Mouse (Mus musculus): ENCODE measurements around the gene Gm20388. TPM values are rescaled to one million over a fixed set of nuclear protein-coding genes. Genes with fewer than 3 reads are reported as not detected.

Gm20388 gene
- total RNA-seq, 2 experiments from 2014 or later, result 11.4 to 18.1 TPM

DNA sequence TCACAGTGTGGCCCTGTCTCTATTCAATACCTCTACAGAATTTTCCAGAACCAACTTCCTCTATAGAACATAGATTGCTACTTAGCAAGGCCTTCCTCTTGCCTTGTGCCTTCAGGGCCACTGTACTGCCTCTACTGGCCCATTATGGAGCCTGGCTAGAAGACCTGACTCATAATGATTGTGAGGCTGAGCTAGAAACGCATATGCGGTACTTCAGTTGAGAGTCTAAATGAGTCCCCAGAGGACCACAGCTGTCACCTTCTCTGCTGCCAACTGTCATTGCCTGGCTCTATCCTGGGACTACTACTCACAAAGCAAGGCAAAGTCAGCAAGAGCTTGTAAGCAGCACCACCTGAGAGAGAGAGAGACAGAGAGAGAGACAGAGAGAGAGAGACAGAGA is 4273.9 kb downstream of the Gm20388 start:
- no peak for ATAC-seq (replicated peaks; ENCODE audit: low FRiP score, low TSS enrichment, poor library complexity, severe bottlenecking)

DNA sequence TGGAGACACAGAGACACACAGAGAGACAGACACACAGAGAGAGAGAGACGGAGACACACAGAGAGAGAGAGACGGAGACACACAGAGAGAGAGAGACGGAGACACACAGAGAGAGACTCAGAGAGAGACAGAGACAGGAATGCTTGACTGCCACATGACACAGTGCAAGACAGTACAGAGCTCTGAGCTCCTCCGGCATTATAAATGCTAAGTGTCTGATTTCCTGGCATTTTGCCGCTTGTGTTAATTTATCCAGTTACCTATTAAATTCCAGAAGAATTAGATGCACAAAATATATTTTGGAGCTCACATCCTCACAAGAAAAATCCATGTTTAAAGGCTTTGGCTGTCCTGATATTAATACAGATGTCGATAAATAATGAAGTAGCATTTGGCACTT is 4274.4 kb downstream of the Gm20388 start:
- no peak for ATAC-seq (replicated peaks; ENCODE audit: low FRiP score, low TSS enrichment, poor library complexity, severe bottlenecking)

DNA sequence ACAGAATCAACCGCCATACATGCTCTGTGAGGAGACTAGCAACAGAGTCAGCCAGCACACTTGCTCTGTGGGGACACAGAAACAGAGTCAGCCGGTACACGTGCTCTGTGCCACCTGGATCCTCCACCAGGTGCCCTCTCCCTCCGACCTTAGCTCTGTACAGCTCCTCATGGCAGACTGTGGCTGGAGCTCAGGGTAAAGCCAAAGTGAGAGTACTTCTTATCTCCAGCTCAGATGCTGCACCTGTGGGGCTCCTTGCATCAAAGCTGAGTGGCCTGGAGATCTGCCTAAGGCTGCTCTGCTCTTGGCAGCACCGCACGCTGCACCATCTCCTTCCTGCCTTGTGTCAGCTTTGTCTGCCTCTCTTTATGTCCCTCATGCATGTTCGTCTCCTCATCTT is 4279.7 kb downstream of the Gm20388 start:
- no peak for ATAC-seq (replicated peaks; ENCODE audit: low FRiP score, low TSS enrichment, poor library complexity, severe bottlenecking)

- no peak for ATAC-seq (replicated peaks; ENCODE audit: low FRiP score, low TSS enrichment, poor library complexity, severe bottlenecking)
Measured at GRCm38 (mm10) chr8:124192242-124192641, 4281.6 kb downstream of the Gm20388 start.

DNA sequence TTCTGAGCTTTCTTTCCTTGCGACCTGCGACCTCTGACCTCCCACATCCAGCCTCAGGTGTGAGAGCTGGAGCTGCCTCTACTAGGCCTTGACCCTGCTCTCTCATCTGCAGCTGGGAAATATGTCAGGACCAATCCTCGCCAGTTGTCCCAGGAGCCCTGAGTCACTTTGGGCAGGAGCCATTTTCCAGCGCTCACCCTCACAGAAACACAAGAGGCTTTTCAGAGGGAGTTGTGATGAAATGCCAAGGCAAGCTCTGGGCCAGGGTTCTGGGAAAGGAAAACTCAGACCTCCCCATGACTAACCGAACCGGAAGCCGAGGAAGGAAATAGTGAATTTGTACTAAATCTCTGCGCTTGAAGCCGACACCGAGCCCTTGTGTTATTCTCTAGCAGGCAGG is 4282.3 kb downstream of the Gm20388 start:
- no peak for ATAC-seq (replicated peaks; ENCODE audit: low FRiP score, low TSS enrichment, poor library complexity, severe bottlenecking)

DNA sequence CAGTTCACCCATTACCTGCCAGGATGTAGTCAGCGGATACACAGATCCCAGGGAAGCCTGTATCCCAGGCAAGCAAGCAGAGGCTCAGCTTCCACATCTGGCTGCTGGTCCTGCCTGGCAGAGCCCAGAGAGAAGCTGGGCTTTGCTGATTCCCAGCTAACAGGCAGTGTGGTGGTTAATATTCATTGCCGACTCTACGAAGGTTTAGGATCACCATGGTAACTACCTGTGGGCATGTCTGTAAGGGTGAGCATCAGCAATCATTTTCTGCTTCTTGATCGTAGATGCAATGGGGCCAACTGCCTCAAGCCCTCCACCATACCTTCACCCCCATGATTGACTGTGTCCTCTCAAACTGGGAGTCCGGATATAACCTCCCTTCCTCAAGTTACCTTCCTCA is 4283.4 kb downstream of the Gm20388 start:
- no peak for ATAC-seq (replicated peaks; ENCODE audit: low FRiP score, low TSS enrichment, poor library complexity, severe bottlenecking)

DNA sequence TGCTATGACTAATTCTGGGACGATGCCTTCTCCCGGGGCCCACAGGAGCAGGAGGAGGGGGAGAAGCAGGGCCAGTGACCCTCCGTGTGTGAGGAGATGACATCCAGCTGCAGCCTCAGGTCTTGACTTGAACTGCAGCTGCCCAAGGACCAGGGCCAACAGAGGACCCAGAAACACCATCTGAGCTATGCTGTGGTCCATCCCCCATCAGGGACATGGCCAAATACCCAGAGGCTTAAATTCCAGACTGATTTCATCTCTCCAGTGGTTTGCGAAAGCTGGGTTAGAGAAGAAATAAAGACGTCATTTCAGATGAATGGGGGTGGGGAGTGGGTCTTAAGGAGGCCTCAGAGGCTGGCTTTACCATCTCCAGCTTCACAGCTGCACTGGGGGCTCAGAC is 4285.6 kb downstream of the Gm20388 start:
- ATAC-seq (replicated peaks; ENCODE audit: low FRiP score, low TSS enrichment, poor library complexity, severe bottlenecking), result no peak

DNA sequence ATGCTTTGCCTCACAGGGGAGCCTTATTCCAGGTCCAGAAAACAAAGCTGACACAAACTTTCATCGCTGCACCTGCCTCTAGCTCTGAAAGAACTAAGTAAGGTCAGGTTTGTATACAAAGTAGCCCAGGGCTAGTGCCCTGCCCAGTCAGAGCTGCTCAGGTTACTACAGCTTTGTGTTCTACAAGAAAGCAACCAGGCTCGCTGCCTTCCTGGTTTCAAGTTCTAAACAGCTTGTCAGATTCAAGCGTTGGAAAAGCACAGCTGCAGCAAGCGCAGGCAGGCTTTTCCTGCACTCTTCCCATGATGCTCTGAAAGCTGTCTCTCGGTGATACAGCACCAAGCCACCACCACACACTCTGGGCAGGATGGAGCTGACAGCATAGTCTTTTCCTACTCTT is 4286.2 kb downstream of the Gm20388 start:
- no peak for ATAC-seq (replicated peaks; ENCODE audit: low FRiP score, low TSS enrichment, poor library complexity, severe bottlenecking)

DNA sequence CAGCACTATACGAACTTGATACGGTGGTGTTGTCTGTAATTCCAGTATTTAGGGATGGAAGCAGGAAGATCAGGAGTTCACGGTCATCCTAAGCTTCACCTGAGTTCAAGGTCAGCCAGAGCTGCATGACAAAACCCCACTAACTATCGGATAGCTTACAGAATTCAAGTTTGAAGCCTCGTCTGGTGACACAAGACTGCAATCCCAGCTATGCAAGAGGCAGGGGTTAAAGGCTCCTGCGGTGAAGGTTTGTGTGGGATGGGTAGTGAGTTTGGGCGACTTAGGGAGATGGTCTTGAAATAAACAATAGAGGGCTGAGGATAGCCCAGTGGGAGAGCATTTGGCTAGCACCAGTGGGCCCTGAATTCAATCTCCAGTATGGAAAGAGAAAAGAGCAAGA is 4287.6 kb downstream of the Gm20388 start:
- ATAC-seq (replicated peaks; ENCODE audit: low FRiP score, low TSS enrichment, poor library complexity, severe bottlenecking), result no peak

DNA sequence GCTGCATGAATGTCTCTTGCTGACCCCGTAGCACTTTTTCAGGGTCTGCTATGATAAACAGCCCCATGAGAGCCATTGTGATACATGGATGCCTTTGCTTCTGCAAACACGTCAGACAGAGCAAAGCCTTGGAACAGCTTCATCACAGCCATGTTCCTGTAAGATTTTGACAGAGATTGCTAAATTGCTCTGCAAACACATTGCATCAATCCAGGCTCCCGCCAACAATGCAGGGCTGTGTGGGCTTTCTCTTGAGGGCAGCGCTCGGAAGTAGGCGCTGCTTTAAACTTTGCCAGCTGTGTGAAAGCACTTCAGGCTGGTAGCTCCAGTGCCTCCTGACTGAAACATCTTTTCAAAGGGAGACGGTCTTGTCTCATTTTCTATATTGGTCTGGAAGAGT is 4289.8 kb downstream of the Gm20388 start:
- ATAC-seq (replicated peaks; ENCODE audit: low FRiP score, low TSS enrichment, poor library complexity, severe bottlenecking), result no peak

GRCm38 (mm10) chr8:124201706-124202105 is 4291.1 kb downstream of the Gm20388 start:
- no peak for ATAC-seq (replicated peaks; ENCODE audit: low FRiP score, low TSS enrichment, poor library complexity, severe bottlenecking)

GRCm38 (mm10) chr8:124202895-124203294 is 4292.3 kb downstream of the Gm20388 start:
- ATAC-seq (replicated peaks; ENCODE audit: low FRiP score, low TSS enrichment, poor library complexity, severe bottlenecking), result no peak

DNA sequence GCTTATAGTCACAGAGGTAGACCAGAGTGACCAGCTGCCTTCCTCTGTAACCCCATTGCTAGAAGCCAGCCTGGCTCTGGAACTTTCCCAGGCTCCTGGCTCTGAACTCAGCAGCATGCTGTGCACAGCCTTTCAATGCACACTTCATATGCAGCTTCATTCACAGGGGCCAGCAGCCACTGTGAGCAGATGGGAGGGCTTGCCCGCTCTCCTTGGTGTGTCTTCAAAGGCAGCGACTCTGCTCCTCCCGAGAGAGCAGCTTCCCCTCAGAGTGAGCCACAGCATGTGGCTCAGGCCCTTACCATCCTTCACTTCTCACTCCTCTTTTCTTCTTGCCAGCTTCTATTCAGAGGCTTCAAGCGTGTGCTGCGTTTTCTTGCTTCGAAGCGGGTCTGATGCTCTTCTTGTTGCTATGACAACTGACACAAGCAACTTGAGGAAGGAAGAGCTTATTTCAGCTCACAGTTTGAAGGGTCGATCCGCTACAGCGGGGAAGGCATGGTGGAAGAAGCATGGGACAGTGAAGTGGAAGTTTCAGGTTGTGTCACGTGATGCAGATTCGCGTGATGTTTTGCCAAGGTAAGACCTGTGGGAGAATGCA is 4293.5 kb downstream of the Gm20388 start:
- no peak for ATAC-seq (replicated peaks; ENCODE audit: low FRiP score, low TSS enrichment, poor library complexity, severe bottlenecking)

GRCm38 (mm10) chr8:124212148-124212547 is 4301.5 kb downstream of the Gm20388 start:
- no peak for ATAC-seq (replicated peaks; ENCODE audit: low FRiP score, low TSS enrichment, poor library complexity, severe bottlenecking)

GRCm38 (mm10) chr8:124216951-124217350 is 4306.3 kb downstream of the Gm20388 start:
- no peak for ATAC-seq (replicated peaks; ENCODE audit: low FRiP score, low TSS enrichment, poor library complexity, severe bottlenecking)

GRCm38 (mm10) chr8:124229883-124230282 is 4319.2 kb downstream of the Gm20388 start:
- no peak for ATAC-seq (replicated peaks; ENCODE audit: low FRiP score, low TSS enrichment, poor library complexity, severe bottlenecking)

DNA sequence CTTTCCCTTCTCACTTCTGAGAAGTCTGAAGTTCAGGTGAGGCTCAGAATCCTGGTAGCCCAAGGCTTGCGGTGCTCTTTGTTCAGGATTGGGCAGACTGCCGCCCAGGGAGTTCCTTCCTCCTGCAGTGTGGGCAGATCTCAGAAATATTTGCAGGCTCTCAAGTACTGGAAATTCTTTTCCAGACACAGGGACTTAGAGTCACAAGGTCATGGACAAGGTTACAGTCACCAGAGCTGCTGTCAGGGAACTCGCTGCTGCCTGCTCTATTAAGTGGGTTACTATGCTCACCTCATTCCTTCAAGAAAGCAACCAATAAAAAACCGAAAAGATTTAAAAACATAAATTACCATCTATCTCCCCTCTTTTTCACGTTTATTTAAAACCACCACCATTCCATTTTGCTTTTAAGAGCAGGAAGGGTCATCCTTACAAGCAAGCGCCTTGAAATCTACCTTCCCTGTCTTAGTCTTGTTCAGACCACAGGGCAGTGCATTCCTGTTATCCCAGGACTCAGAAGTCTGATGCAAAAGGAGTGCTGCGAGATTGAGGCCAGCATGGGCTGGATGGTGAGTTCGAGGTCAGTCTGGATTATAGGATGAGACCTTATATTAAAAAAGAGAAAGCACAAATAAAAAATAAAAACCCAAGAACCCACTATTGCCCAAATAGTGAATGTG is 4320.0 kb downstream of the Gm20388 start:
- no peak for ATAC-seq (replicated peaks; ENCODE audit: low FRiP score, low TSS enrichment, poor library complexity, severe bottlenecking)

- peak; percentile 81 for ATAC-seq (replicated peaks; ENCODE audit: low FRiP score, low TSS enrichment, poor library complexity, severe bottlenecking)
Measured at GRCm38 (mm10) chr8:124231176-124231484, 4320.5 kb downstream of the Gm20388 start, which contains the start of gene Galnt2. TSS of gene Galnt2 (plus strand) at chr8:124231391.

DNA sequence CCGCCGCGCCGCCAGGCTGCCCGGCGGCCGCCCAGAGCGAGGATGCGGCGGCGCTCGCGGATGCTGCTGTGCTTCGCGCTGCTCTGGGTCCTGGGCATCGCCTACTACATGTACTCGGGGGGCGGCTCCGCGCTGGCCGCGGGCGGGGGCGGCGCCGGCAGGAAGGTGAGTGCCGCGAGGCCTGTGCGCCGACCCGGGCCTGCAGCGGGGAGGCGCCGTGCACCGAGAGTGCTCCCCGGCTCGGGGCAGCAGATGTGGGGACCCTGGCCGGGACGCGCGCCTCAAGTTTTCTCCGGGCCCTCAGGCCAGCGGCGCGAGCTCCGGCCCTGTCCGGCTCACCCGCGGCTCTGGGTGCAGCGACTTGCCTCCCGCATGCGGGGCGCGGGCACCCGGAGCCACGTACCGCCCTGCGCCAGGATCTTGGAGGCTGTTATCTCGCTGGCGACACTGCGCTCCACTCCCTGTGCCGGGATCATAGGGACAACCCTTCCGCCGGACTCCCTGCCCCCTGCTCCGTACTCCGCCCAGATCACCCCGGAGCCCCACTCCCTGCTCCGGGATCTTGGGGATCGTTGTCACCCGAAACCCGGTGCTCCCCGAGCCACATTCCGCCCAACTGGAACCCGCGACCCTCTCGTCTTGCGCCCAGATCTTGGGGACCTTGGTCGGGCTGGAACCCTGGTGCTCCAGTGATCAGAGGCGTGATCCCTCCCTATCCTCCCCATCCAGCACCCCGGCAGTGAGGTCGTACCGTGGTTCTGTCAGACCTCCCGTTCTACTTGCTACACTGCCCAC is 4321.0 kb downstream of the Gm20388 start:
- peak; percentile 48 for ATAC-seq (replicated peaks; ENCODE audit: low FRiP score, low TSS enrichment, poor library complexity, severe bottlenecking)

DNA sequence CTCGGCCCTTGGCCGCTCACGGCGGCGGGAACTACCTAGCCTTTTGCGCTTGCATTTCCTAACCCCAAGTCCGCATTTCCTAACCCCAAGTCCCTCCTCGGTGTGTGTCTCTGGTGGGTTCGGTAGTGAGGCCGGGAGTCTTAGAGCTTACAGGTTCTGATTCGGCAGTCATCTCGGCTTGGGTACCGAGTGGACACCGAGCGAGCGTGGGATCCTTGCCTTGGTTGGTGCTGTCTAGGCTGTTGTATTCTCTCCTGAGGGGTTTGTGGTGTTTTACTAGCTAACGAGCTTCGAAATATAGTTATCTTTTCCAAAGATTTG is 4321.6 kb downstream of the Gm20388 start:
- ATAC-seq (replicated peaks; ENCODE audit: low FRiP score, low TSS enrichment, poor library complexity, severe bottlenecking), result no peak

DNA sequence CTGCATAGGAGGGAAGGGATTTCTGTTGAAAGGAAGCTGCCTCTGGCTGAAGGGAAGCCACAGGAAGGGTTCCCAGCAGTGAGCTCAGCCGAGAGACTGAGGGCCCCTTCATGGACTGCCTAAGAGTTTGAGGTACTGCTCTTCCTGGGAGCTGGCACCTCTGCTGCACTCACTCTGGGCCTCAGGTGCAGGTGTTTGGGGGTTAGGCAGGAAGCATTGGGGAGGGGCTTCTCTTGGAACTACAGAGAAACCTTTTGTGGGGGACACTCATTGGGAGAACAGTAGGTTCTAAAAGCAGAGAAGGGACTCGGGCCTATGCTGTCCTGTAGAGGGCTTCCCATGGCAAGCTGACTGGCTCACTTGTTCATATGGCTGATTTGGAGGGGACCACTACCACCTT is 4323.9 kb downstream of the Gm20388 start:
- ATAC-seq (replicated peaks; ENCODE audit: low FRiP score, low TSS enrichment, poor library complexity, severe bottlenecking), result no peak

Data from megakaryocyte-erythroid progenitor cell, adult 5-6 weeks (primary cell).